Mouse (Mus musculus): ENCODE results near the gene Ankrd33b. TPM values are rescaled to one million over a fixed set of nuclear protein-coding genes. Genes with fewer than 3 reads are reported as not detected.

The Ankrd33b gene
- polyA plus RNA-seq, 1 experiment: 0.16 TPM

DNA sequence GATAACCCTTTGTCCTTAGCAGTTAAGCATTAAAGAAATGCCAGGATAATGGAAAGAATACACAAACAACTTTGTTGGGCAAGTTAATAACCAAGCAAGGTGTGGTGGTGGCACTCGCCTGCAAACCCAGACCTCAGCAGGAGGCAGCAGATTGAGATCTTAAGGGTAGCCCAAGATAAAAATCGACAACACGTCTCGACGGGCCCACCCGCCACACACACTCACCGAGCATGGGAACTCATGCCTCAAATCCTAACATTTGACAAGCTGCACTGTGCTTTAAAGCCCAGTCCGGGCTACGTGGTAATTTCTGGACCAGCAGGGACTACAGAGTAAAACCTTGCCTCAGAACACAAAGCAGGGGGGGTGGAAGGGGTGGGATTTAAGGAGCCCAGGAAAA lies 22.2 kb downstream of the Ankrd33b start:
- Histone ChIP-seq H3K4me3 (ENCODE audit: insufficient read depth, low read length) (no peak overlapping the region), H3K27ac (ENCODE audit: insufficient read depth, low read length) (no peak overlapping the region), H3K4me1 (ENCODE audit: control insufficient read depth, insufficient read depth, low read length) (peaks cover 3% of the 10 kb centered on the region; the same call in 1 of the 2 replicates)
- TF ChIP-seq CTCF (IDR thresholded peaks at IDR 0.05; ENCODE audit: borderline replicate concordance, insufficient read depth, low read length) (no peak), POLR2A (IDR thresholded peaks at IDR 0.05; ENCODE audit: low read depth, low read length) (no peak)

DNA sequence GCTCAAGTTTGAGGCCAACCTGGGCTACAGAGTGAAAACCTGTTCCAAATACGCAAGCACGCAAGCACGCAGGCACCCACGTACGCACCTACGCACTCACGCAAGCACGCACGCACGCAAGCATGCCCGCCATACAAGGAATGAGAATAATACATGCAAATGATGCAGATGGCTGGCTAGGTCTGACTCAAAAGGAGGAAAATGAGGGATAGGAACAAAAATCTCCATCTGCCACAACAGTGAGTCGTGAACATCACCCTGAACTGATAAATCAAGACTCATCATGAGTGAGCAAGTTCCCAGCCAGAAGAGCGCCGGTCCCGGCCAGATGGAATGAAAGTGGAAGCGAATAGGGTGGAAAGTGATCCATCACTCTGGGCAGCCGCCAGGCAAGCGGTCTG lies 22.7 kb downstream of the Ankrd33b start:
- no peak overlapping the region for H3K27ac ChIP-seq (ENCODE audit: insufficient read depth, low read length)
- TF ChIP-seq POLR2A (IDR thresholded peaks at IDR 0.05; ENCODE audit: low read depth, low read length) (no peak), CTCF (IDR thresholded peaks at IDR 0.05; ENCODE audit: borderline replicate concordance, insufficient read depth, low read length) (no peak)
- peaks cover 3% of the 10 kb centered on the region; the same call in 1 of the 2 replicates for H3K4me1 ChIP-seq (ENCODE audit: control insufficient read depth, insufficient read depth, low read length)
- no peak overlapping the region for H3K4me3 ChIP-seq (ENCODE audit: insufficient read depth, low read length)

DNA sequence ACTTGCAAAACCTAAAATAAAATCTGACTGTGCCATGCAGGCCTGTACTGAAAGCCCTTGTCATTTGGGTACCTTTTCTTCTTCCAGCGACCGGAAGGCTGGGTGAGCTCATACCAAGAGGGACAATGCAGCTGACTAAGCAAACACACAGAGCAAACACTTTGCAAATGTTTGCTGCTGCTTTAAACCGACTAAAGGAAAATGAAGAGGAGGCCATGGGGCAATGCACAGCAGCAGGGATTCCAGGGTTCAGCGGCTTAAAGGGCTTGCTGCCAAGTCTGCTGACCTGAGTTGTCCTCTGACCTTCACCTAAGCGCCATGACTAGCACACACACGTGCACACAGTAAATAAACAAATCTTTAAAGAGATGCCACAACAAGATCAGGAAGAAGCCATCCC lies 23.9 kb downstream of the Ankrd33b start:
- Histone ChIP-seq H3K4me3 (ENCODE audit: insufficient read depth, low read length) (no peak overlapping the region), H3K4me1 (ENCODE audit: control insufficient read depth, insufficient read depth, low read length) (peaks cover 3% of the 10 kb centered on the region; the same call in 1 of the 2 replicates), H3K27ac (ENCODE audit: insufficient read depth, low read length) (no peak overlapping the region)
- no peak for TF ChIP-seq POLR2A (IDR thresholded peaks at IDR 0.05; ENCODE audit: low read depth, low read length)
- TF ChIP-seq CTCF (IDR thresholded peaks at IDR 0.05; ENCODE audit: borderline replicate concordance, insufficient read depth, low read length): no peak

DNA sequence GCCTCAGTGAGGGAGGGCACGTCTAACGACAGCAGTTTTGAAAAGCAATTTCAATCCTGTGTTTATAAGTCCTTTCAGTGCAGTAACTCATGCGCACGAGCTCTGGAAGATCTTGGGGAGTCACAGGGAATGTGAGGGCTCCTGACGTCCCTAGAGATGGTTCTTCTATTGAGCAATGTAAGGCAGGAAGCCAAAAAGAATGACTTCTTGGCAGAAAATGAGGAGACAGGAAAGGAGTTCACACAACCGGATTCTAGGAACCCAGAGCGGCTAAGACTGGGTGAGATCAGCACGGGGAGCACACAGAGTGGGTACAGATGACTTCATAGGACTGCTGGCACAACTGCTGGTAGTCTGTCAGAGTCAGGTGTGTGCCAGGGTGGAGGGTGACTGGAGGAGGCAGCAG lies 25.0 kb downstream of the Ankrd33b start:
- Histone ChIP-seq H3K27ac (ENCODE audit: insufficient read depth, low read length) (no peak overlapping the region), H3K4me3 (ENCODE audit: insufficient read depth, low read length) (no peak overlapping the region), H3K4me1 (ENCODE audit: control insufficient read depth, insufficient read depth, low read length) (peaks cover 3% of the 10 kb centered on the region; the same call in 1 of the 2 replicates)
- TF ChIP-seq CTCF (IDR thresholded peaks at IDR 0.05; ENCODE audit: borderline replicate concordance, insufficient read depth, low read length) (no peak), POLR2A (IDR thresholded peaks at IDR 0.05; ENCODE audit: low read depth, low read length) (no peak)

DNA sequence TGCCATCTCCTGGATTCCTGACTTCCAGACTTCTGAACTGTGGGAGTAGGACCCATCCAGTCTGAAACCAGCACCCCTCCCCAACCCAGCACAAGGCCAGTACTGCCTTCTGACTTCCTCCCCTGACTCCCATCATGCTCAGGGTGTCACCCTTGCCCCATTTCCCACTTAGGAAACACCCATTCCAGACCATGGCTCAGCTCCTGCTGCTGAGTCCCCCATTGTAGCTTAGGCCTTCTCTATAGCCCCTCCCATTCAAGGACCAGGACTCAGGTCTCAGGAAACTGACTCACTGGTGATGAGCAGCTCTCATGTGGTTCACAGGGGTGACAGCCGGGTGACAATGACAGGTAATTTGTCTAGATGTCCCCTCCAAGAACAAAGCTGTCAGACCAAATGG lies 25.5 kb downstream of the Ankrd33b start:
- Histone ChIP-seq H3K4me3 (ENCODE audit: insufficient read depth, low read length) (no peak overlapping the region), H3K4me1 (ENCODE audit: control insufficient read depth, insufficient read depth, low read length) (peaks cover 5% of the 10 kb centered on the region; the same call in 1 of the 2 replicates), H3K27ac (ENCODE audit: insufficient read depth, low read length) (no peak overlapping the region)
- TF ChIP-seq POLR2A (IDR thresholded peaks at IDR 0.05; ENCODE audit: low read depth, low read length) (no peak), CTCF (IDR thresholded peaks at IDR 0.05; ENCODE audit: borderline replicate concordance, insufficient read depth, low read length) (no peak)

DNA sequence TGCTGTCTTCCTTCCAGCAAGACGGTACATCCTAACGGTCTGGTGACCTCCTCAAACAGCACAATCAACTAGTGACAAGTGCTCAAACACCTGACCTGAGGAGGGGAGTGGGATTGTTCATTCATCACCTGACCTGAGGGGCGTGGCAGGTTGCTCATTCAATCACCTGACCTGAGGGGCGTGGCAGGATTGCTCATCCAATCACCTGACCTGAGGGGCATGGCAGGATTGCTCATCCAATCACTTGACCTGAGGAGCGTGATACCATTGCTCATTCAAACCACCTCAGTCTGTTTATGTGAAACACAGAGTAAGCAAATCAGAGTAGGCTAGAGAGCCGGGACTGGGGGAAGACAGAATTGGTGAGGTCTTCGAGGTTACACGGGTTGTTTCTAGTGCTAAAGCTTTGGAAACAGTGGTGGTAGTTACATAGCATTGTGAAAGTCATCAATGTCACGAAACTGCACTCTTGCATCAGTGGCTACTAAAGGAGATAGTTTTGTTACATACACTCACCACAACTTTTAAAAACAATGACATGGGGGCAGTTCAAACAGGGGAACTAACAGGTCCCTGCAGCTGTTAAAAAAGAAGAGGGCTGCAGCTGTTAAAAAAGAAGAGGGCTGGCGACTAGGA lies 28.8 kb downstream of the Ankrd33b start:
- Histone ChIP-seq H3K27ac (ENCODE audit: insufficient read depth, low read length) (no peak overlapping the region), H3K4me3 (ENCODE audit: insufficient read depth, low read length) (no peak overlapping the region), H3K4me1 (ENCODE audit: control insufficient read depth, insufficient read depth, low read length) (peaks cover 5% of the 10 kb centered on the region; the same call in 1 of the 2 replicates)
- TF ChIP-seq CTCF (IDR thresholded peaks at IDR 0.05; ENCODE audit: borderline replicate concordance, insufficient read depth, low read length) (no peak), POLR2A (IDR thresholded peaks at IDR 0.05; ENCODE audit: low read depth, low read length) (no peak)

DNA sequence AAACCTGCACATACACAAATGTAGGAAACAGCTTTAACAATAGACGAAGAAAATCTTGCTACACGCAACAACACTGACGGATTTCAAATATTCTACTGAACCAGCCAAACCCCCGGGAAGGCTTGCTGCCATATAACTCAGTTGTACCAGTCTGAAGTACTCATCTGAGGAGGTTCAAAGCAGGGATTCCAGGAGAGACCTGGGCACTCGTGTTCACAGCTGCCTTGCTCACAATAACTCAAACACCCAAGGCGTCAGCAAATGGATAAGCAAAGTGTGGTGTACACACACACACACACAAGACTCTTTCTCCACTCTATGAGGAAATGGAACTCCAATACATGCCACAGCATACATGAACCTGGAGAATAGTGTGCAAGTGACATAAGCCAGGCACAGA lies 29.5 kb downstream of the Ankrd33b start:
- H3K4me3 ChIP-seq (ENCODE audit: insufficient read depth, low read length): no peak overlapping the region
- peaks cover 5% of the 10 kb centered on the region; the same call in 1 of the 2 replicates for H3K4me1 ChIP-seq (ENCODE audit: control insufficient read depth, insufficient read depth, low read length)
- H3K27ac ChIP-seq (ENCODE audit: insufficient read depth, low read length): no peak overlapping the region
- TF ChIP-seq POLR2A (IDR thresholded peaks at IDR 0.05; ENCODE audit: low read depth, low read length) (no peak), CTCF (IDR thresholded peaks at IDR 0.05; ENCODE audit: borderline replicate concordance, insufficient read depth, low read length) (no peak)

DNA sequence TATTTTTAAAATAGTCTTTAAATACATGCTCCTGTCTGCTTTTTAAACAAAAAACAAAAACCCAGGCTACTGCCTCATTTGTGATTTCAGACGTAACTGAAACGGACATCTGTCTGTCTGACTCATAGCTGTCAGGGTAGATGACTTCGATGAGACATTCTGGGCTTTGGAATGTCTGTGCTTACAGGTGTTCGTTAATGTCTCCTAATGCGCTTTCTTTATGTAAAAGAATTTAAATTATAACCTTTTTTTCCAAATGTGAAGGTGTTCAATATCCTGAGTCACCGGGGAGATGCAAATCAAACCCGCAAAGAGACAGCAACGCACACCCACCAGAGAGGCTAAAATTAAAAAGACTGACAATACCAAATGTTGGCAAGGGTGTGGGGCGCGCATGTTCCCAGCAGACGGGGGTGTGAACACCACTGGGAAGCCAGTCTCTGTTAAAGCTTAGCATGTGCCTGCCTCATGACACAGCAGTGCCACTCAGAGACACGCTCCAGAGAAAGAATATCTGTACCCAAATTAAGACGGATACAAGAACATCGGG lies 30.3 kb downstream of the Ankrd33b start:
- Histone ChIP-seq H3K27ac (ENCODE audit: insufficient read depth, low read length) (no peak overlapping the region), H3K4me1 (ENCODE audit: control insufficient read depth, insufficient read depth, low read length) (peaks cover 3% of the 10 kb centered on the region; the same call in 1 of the 2 replicates), H3K4me3 (ENCODE audit: insufficient read depth, low read length) (no peak overlapping the region)
- TF ChIP-seq POLR2A (IDR thresholded peaks at IDR 0.05; ENCODE audit: low read depth, low read length) (no peak), CTCF (IDR thresholded peaks at IDR 0.05; ENCODE audit: borderline replicate concordance, insufficient read depth, low read length) (no peak)

DNA sequence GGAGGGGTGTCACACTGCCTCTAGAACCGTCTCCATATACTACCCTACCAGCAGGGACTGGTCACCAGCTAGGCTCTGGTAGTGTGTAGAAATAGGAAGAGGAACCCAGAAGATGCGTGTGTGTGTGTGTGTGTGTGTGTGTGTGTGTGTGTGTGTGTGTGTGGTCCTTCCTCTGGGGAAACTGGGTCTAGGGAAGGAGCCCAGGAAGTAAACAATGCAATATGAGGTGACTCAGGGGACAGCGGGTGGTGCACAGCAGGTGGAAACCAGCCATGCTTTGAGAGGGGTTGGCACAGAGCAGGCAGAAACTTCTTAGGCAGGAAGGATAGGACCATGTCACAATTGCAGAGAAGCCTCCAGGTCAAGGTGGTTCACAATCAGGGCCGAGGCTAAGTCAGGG lies 30.8 kb downstream of the Ankrd33b start:
- peaks cover 2% of the 10 kb centered on the region; the same call in 1 of the 2 replicates for H3K4me1 ChIP-seq (ENCODE audit: control insufficient read depth, insufficient read depth, low read length)
- TF ChIP-seq CTCF (IDR thresholded peaks at IDR 0.05; ENCODE audit: borderline replicate concordance, insufficient read depth, low read length) (no peak), POLR2A (IDR thresholded peaks at IDR 0.05; ENCODE audit: low read depth, low read length) (no peak)

DNA sequence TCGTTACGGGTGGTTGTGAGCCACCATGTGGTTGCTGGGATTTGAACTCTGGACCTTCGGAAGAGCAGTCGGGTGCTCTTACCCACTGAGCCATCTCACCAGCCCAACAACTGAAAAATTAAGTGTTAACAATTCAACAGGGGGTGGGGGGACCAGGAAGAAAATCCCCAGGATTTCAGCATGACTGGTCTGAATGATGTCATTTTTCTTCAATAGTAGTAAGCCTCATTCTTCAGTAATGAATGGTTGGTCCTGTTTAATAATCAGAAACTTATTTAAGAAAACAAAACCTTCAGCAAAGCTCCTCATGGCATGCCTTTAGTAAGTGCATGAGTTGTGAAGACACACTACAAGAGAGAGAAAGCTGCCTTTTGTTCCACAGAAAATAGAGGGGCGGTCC lies 32.7 kb downstream of the Ankrd33b start:
- no peak for TF ChIP-seq POLR2A (IDR thresholded peaks at IDR 0.05; ENCODE audit: low read depth, low read length)
- TF ChIP-seq CTCF (IDR thresholded peaks at IDR 0.05; ENCODE audit: borderline replicate concordance, insufficient read depth, low read length): no peak
- H3K27ac ChIP-seq (ENCODE audit: insufficient read depth, low read length): no peak overlapping the region
- H3K4me1 ChIP-seq (ENCODE audit: control insufficient read depth, insufficient read depth, low read length): peaks cover 2% of the 10 kb centered on the region; the same call in 1 of the 2 replicates
- no peak overlapping the region for H3K4me3 ChIP-seq (ENCODE audit: insufficient read depth, low read length)

More for the DNA sequence above, 30.8 kb downstream of the Ankrd33b start:
- Histone ChIP-seq H3K4me3 (ENCODE audit: insufficient read depth, low read length) (no peak overlapping the region), H3K27ac (ENCODE audit: insufficient read depth, low read length) (no peak overlapping the region)

Data from embryonic fibroblast, embryonic 13.5 days (primary cell).